10 mouse cellular contexts compared by ENCODE assay signal in the genomic region with DNA sequence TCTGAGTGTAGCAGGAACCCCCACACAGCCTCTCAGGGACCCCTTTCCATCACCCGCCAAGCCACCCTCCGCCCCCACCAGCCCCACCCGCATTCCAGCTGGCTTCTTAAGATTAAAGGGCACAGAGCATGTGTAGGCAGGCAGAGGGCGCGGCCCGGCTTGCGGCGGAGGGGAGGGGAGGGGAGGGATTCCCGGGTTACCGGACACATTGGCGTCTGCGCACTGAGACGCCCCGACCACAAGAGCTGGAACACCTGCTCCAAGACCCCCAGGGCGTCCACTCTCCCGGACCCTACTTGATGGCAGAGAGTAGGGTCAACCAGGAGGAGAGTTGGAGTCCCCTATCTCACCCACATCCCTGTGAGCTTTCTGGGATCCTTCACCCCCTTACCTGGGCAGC. TPM values are rescaled to one million over a fixed set of nuclear protein-coding genes. Genes with fewer than 3 reads are reported as not detected.
DNase-seq lines count a peak whose midpoint lies in the region; ATAC-seq and TF ChIP-seq lines count a peak whose summit lies in the region.
"Had no signal": no experiment of that assay in that cellular context is flagged by ENCODE, and none has a peak within 500 bp of the region (broad histone marks: within the 10 kb centered on the region; RNA-seq: fewer than 3 reads in every experiment).

No protein-coding gene starts in this region.

- H3K27me3 ChIP-seq in forebrain, embryonic 12.5 days: peaks cover 100% of the 10 kb centered on the region
- peaks cover 91% of the 10 kb centered on the region for H3K27me3 ChIP-seq in forebrain, embryonic 14.5 days (replicated peaks; ENCODE audit: control insufficient read depth, insufficient read depth, low read length)
- H3K27me3 ChIP-seq in neural tube, embryonic 12.5 days (replicated peaks): peaks cover 96% of the 10 kb centered on the region
- peaks cover 100% of the 10 kb centered on the region for H3K27me3 ChIP-seq in limb, embryonic 12.5 days
- H3K27me3 ChIP-seq in small intestine, adult 2 months (ENCODE audit: control insufficient read depth, insufficient read depth, low read length): peaks cover 2% of the 10 kb centered on the region; the same call in 1 of the 2 replicates

- no peak for TF ChIP-seq CTCF in small intestine, adult 2 months (IDR thresholded peaks at IDR 0.05; ENCODE audit: extremely low read depth, insufficient read length, insufficient replicate concordance, low read depth, low read length)

- H3K4me3 ChIP-seq in forebrain, embryonic 12.5 days (replicated peaks): no peak overlapping the region
- H3K4me3 ChIP-seq in forebrain, embryonic 14.5 days (ENCODE audit: low read depth, low read length): no peak overlapping the region
- no peak overlapping the region for H3K4me3 ChIP-seq in neural tube, embryonic 12.5 days
- H3K4me3 ChIP-seq in limb, embryonic 12.5 days (replicated peaks): no peak overlapping the region; the same call in 1 of the 2 replicates
- peak overlapping the region; percentile 66 for H3K4me3 ChIP-seq in small intestine, adult 2 months (ENCODE audit: low read depth, low read length)

- peaks cover 47% of the 10 kb centered on the region for H3K4me1 ChIP-seq in forebrain, embryonic 12.5 days
- H3K4me1 ChIP-seq in forebrain, embryonic 14.5 days (ENCODE audit: control insufficient read depth, insufficient read depth, low read length): peaks cover 3% of the 10 kb centered on the region; the same call in 1 of the 2 replicates
- peaks cover 48% of the 10 kb centered on the region for H3K4me1 ChIP-seq in neural tube, embryonic 12.5 days
- H3K4me1 ChIP-seq in limb, embryonic 12.5 days (replicated peaks): peaks cover 52% of the 10 kb centered on the region
- H3K4me1 ChIP-seq in small intestine, adult 2 months (ENCODE audit: control insufficient read depth, insufficient read depth, insufficient read length, low read length): peaks cover 49% of the 10 kb centered on the region

- TF ChIP-seq POLR2A in small intestine, adult 2 months (IDR thresholded peaks at IDR 0.05; ENCODE audit: low read depth, low read length): peak; percentile 11; the same call in 1 of the 2 replicates

- no peak for ATAC-seq in forebrain, embryonic 12.5 days (ENCODE audit: low FRiP score)
- ATAC-seq in forebrain, embryonic 14.5 days: no peak
- no peak for ATAC-seq in neural tube, embryonic 12.5 days (ENCODE audit: low FRiP score, low read depth)
- no peak for ATAC-seq in limb, embryonic 12.5 days (ENCODE audit: insufficient number of reproducible peaks, insufficient read depth, low FRiP score, low TSS enrichment, low read depth)
- ATAC-seq in cerebellum, adult (ENCODE audit: insufficient number of reproducible peaks, low FRiP score, low TSS enrichment): no peak

- no peak overlapping the region for H3K27ac ChIP-seq in forebrain, embryonic 12.5 days
- no peak overlapping the region for H3K27ac ChIP-seq in forebrain, embryonic 14.5 days (ENCODE audit: low read depth, low read length)
- H3K27ac ChIP-seq in neural tube, embryonic 12.5 days: no peak overlapping the region
- no peak overlapping the region for H3K27ac ChIP-seq in limb, embryonic 12.5 days
- H3K27ac ChIP-seq in small intestine, adult 2 months (ENCODE audit: insufficient read depth, low read depth, low read length): peak overlapping the region; percentile 100

- H3K9ac ChIP-seq in forebrain, embryonic 12.5 days: peak overlapping the region; percentile 21; the same call in 1 of the 2 replicates
- H3K9ac ChIP-seq in forebrain, embryonic 14.5 days (ENCODE audit: low read length): no peak overlapping the region
- H3K9ac ChIP-seq in neural tube, embryonic 12.5 days: no peak overlapping the region
- no peak overlapping the region for H3K9ac ChIP-seq in limb, embryonic 12.5 days (replicated peaks)

- H3K4me2 ChIP-seq in forebrain, embryonic 12.5 days: no peak overlapping the region
- H3K4me2 ChIP-seq in forebrain, embryonic 14.5 days (ENCODE audit: low read length): no peak overlapping the region
- 0 out of 2 replicates have a peak overlapping the region, but pooled peaks have one; percentile 16 for H3K4me2 ChIP-seq in neural tube, embryonic 12.5 days (replicated peaks)
- H3K4me2 ChIP-seq in limb, embryonic 12.5 days: peak overlapping the region; percentile 16; the same call in 1 of the 2 replicates

- DNase-seq in forebrain, embryonic 14.5 days (ENCODE audit: low spot score): no peak
- DNase-seq in neural tube, embryonic 10.5 days (ENCODE audit: extremely low spot score, low spot score): no peak
- DNase-seq in T-cell, adult 2 months (ENCODE audit: low spot score): no peak
- DNase-seq: cerebellum, adult 11 months had no signal

- H3K9me3 ChIP-seq in forebrain, embryonic 12.5 days: no peaks in the 10 kb centered on the region
- H3K9me3 ChIP-seq in forebrain, embryonic 14.5 days (replicated peaks; ENCODE audit: control insufficient read depth, low read length): no peaks in the 10 kb centered on the region
- H3K9me3 ChIP-seq in neural tube, embryonic 12.5 days: no peaks in the 10 kb centered on the region
- H3K9me3 ChIP-seq in limb, embryonic 12.5 days: no peaks in the 10 kb centered on the region

- no peaks in the 10 kb centered on the region for H3K36me3 ChIP-seq in forebrain, embryonic 12.5 days (replicated peaks)
- no peaks in the 10 kb centered on the region for H3K36me3 ChIP-seq in forebrain, embryonic 14.5 days (ENCODE audit: control insufficient read depth, insufficient read depth, low read length)
- H3K36me3 ChIP-seq in neural tube, embryonic 12.5 days: no peaks in the 10 kb centered on the region
- H3K36me3 ChIP-seq in limb, embryonic 12.5 days: no peaks in the 10 kb centered on the region
- no peaks in the 10 kb centered on the region for H3K36me3 ChIP-seq in small intestine, adult 2 months (ENCODE audit: control insufficient read depth, insufficient read depth, low read length)

- WGBS in forebrain, embryonic 12.5 days: 2% methylated on average over 16 of the region's 16 CpGs
- 1% methylated on average over 14 of the region's 16 CpGs for WGBS in forebrain, embryonic 14.5 days
- WGBS in neural tube, embryonic 12.5 days: 3% methylated on average over 16 of the region's 16 CpGs
- WGBS in limb, embryonic 12.5 days: under 1% methylated on average over 16 of the region's 16 CpGs
- 10% methylated on average over 16 of the region's 16 CpGs for WGBS in small intestine, adult 2 months

RNA-seq across cellular contexts. Expression of a gene that starts 3.1 kb away (rescaled TPM):
- polyA plus RNA-seq in forebrain, embryonic 12.5 days (2016; fragmentation: Nextera tagmentation; extraction: Ambion mirVana): 0.17 and 0.55 TPM in 2 replicates
- polyA plus RNA-seq in forebrain, embryonic 14.5 days (2014; fragmentation: Nextera tagmentation; extraction: Ambion mirVana): 0.48 and 0.52 TPM in 2 replicates
- 0.50 and 1.1 TPM in 2 replicates for polyA plus RNA-seq in neural tube, embryonic 12.5 days (2016; fragmentation: Nextera tagmentation; extraction: Ambion mirVana)
- polyA plus RNA-seq in limb, embryonic 12.5 days (2016; fragmentation: Nextera tagmentation; extraction: Ambion mirVana): 0.70 and 0.88 TPM in 2 replicates
- 74.2 and 136 TPM in 2 replicates for polyA plus RNA-seq in small intestine, adult 2 months (2012; rRNA removed)

RNA-seq across cellular contexts. Expression of a gene that starts 11.1 kb away (rescaled TPM):
- polyA plus RNA-seq in forebrain, embryonic 12.5 days (2016; fragmentation: Nextera tagmentation; extraction: Ambion mirVana): 0.23 and 0.40 TPM in 2 replicates
- 1.2 and 1.9 TPM in 2 replicates for polyA plus RNA-seq in forebrain, embryonic 14.5 days (2014; fragmentation: Nextera tagmentation; extraction: Ambion mirVana)
- polyA plus RNA-seq in neural tube, embryonic 12.5 days (2016; fragmentation: Nextera tagmentation; extraction: Ambion mirVana): 0.29 and 0.49 TPM in 2 replicates
- polyA plus RNA-seq in limb, embryonic 12.5 days (2016; fragmentation: Nextera tagmentation; extraction: Ambion mirVana): 1.2 and 1.3 TPM in 2 replicates
- polyA plus RNA-seq in small intestine, adult 2 months (2012; rRNA removed): 0.75 and 5.9 TPM in 2 replicates
- polyA plus RNA-seq: C2C12 had no signal

RNA-seq across cellular contexts. Expression of a gene that starts 15.4 kb away (rescaled TPM):
- 4.1 and 4.4 TPM in 2 replicates for polyA plus RNA-seq in forebrain, embryonic 12.5 days (2016; fragmentation: Nextera tagmentation; extraction: Ambion mirVana)
- polyA plus RNA-seq in forebrain, embryonic 14.5 days (2014; fragmentation: Nextera tagmentation; extraction: Ambion mirVana): 2.3 and 2.7 TPM in 2 replicates
- polyA plus RNA-seq in neural tube, embryonic 12.5 days (2016; fragmentation: Nextera tagmentation; extraction: Ambion mirVana): 3.4 and 3.6 TPM in 2 replicates
- polyA plus RNA-seq in limb, embryonic 12.5 days (2016; fragmentation: Nextera tagmentation; extraction: Ambion mirVana): 4.1 and 4.6 TPM in 2 replicates
- 186 and 287 TPM in 2 replicates for polyA plus RNA-seq in small intestine, adult 2 months (2012; rRNA removed)

RNA-seq across cellular contexts. Expression of a gene that starts 15.8 kb away (rescaled TPM):
- 3.7 and 3.8 TPM in 2 replicates for polyA plus RNA-seq in forebrain, embryonic 12.5 days (2016; fragmentation: Nextera tagmentation; extraction: Ambion mirVana)
- polyA plus RNA-seq in forebrain, embryonic 14.5 days (2014; fragmentation: Nextera tagmentation; extraction: Ambion mirVana): 1.6 and 2.4 TPM in 2 replicates
- polyA plus RNA-seq in neural tube, embryonic 12.5 days (2016; fragmentation: Nextera tagmentation; extraction: Ambion mirVana): 2.2 and 2.3 TPM in 2 replicates
- 6.3 and 6.6 TPM in 2 replicates for polyA plus RNA-seq in limb, embryonic 12.5 days (2016; fragmentation: Nextera tagmentation; extraction: Ambion mirVana)
- polyA plus RNA-seq in small intestine, adult 2 months (2012; rRNA removed): 18.0 and 27.0 TPM in 2 replicates

RNA-seq across cellular contexts. Expression of a gene that starts 24.8 kb away (rescaled TPM):
- 42.6 and 44.4 TPM in 2 replicates for polyA plus RNA-seq in forebrain, embryonic 12.5 days (2016; fragmentation: Nextera tagmentation; extraction: Ambion mirVana)
- polyA plus RNA-seq in forebrain, embryonic 14.5 days (2014; fragmentation: Nextera tagmentation; extraction: Ambion mirVana): 39.2 and 40.8 TPM in 2 replicates
- 37.7 and 41.1 TPM in 2 replicates for polyA plus RNA-seq in neural tube, embryonic 12.5 days (2016; fragmentation: Nextera tagmentation; extraction: Ambion mirVana)
- 48.1 and 50.5 TPM in 2 replicates for polyA plus RNA-seq in limb, embryonic 12.5 days (2016; fragmentation: Nextera tagmentation; extraction: Ambion mirVana)
- polyA plus RNA-seq in small intestine, adult 2 months (2012; rRNA removed): 47.4 and 74.1 TPM in 2 replicates

Comparison
In these comparisons a context has a peak if more than half of its experiments do, and no peak if none do; other contexts are left out.
1. H3K4me2 ChIP-seq: peak in neural tube, embryonic 12.5 days (single experiment) and limb, embryonic 12.5 days (single experiment); none in forebrain, embryonic 12.5 days (single experiment) and forebrain, embryonic 14.5 days (single experiment).
2. RNA of a gene that starts 3.1 kb away (polyA plus RNA-seq): 74.2 to 136 TPM in small intestine, adult 2 months; 0.50 to 1.1 TPM in neural tube, embryonic 12.5 days, 0.70 to 0.88 TPM in limb, embryonic 12.5 days, 0.17 to 0.55 TPM in forebrain, embryonic 12.5 days and 0.48 to 0.52 TPM in forebrain, embryonic 14.5 days; every median in the first group is over 10 times any median in the second.
3. RNA of a gene that starts 15.4 kb away (polyA plus RNA-seq): 186 to 287 TPM in small intestine, adult 2 months; 4.1 to 4.4 TPM in forebrain, embryonic 12.5 days, 4.1 to 4.6 TPM in limb, embryonic 12.5 days, 3.4 to 3.6 TPM in neural tube, embryonic 12.5 days and 2.3 to 2.7 TPM in forebrain, embryonic 14.5 days; every median in the first group is over 10 times any median in the second.